Mouse (Mus musculus) lung, postnatal 10 days (tissue): ENCODE results near the gene Otud7b.

Experiments
- DNase-seq: peaks from one replicate; pipeline ENCODE4 v3.0.0; 2021

Otud7b gene

DNA sequence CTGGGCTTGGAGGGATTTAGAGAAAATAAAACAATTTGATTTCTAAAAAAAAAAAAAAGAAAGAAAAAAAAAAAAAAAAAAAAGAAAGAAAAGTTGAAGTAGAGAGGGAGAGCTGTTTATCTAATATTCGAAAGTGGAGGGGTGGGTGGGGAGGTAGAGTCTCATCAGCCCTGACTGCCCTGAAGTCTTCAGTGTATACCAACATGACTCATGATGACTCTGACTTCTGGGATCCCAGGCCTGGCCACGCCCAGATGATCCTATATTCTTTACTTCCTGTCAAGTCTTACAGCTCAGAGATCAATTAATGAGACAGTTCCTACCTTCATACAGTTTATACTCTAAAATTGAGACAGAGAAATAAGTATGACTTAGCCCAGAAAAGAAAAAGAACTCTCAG lies 17.1 kb upstream of the Otud7b start:
- no peak for DNase-seq

GRCm38 (mm10) chr3:96087801-96088200 lies 16.5 kb upstream of the Otud7b start:
- no peak for DNase-seq

GRCm38 (mm10) chr3:96089882-96090489 lies 14.3 kb upstream of the Otud7b start:
- DNase-seq, result peak; percentile 25

DNA sequence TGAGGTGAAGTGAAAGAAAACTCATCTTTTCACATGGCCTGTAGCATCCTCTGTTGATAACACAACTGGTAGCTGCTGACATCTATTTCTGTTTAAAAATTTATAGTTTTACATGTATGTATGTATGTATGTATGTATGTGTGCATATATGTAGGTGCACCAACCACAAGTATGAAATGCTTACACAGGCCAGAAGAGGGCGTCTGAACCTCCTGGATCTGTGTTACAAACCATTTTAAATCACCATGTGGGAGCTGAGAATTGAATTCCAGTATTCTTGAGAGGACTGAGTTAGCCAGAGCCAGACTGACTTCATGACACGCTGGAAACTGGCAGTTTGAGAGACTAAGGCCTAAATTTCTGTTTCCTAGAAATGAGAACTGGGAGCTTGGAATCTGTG lies 13.2 kb upstream of the Otud7b start:
- DNase-seq, result no peak

GRCm38 (mm10) chr3:96091966-96092365 lies 12.4 kb upstream of the Otud7b start:
- DNase-seq, result no peak

GRCm38 (mm10) chr3:96093509-96093908 lies 10.8 kb upstream of the Otud7b start:
- no peak for DNase-seq

DNA sequence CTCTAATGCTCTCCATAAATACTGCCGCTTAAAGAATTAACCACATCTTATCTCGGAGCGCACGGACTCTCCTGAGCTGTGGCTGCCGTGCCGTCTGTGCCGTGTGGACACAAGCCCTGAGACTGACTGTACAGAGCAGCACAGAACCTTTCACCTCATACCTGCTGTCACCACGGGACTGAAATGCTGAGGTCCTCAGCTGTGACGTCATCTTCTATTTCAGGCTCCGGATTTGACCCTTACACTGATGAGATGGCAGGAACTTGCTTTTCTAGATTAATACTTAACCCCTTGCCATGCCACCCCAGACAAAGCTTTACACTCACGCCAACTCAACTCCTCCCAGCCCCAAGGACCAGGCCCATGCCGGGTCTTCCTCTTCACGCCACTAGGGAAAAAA lies 10.1 kb upstream of the Otud7b start:
- no peak for DNase-seq

DNA sequence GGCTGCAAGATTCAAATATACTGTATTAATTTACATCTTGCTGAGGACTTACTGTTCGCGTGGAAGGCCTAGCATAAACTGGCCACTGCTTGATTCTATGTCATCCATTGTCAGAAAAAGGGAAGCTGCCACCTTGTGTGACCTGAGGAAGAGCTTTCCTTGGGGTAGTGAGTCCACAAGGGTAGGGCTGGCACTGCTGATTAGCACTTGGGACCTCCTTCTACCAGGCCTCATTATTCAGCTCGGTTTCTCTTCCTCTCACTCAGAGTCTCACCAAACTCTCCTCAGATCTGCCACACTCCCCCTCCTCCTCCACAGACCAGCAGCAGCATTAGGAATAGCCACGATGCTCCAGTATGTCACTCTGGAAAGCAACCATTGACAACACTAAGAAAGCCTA lies 6.2 kb upstream of the Otud7b start:
- DNase-seq, result no peak

DNA sequence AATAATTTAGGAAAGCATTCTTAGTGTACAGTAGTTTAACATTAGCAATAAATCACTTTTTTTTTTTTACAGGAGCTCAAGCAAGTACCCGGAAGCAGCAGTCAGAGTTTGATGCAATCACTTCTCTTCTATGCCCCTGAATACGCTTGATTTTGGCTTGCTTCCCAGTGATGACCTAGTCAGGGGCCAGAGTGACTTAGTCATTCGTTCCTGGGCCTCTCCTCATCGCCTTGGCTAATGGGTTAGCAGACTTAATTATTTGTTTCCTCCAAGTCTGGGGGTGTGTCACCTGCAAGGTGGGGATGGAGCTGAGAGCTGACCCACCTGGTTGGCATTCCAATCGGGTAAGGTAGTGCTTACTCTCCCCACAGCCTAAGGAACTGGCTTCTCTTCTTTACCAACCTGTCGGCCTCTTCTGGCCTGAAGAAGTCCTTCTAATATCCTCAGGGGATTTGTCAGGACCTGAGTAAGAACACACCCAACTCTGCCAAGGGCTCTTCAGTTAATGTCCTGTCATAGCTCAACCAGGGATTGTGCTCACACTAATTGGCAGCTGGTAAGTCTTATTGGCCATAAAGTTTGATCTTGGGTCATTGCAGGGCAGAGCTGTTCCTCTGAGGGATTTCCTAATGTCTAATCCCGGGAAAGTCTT lies 5.6 kb upstream of the Otud7b start:
- peak; percentile 82 for DNase-seq

- peak; percentile 68 for DNase-seq
Measured at GRCm38 (mm10) chr3:96102100-96102872, 2.0 kb upstream of the Otud7b start.

DNA sequence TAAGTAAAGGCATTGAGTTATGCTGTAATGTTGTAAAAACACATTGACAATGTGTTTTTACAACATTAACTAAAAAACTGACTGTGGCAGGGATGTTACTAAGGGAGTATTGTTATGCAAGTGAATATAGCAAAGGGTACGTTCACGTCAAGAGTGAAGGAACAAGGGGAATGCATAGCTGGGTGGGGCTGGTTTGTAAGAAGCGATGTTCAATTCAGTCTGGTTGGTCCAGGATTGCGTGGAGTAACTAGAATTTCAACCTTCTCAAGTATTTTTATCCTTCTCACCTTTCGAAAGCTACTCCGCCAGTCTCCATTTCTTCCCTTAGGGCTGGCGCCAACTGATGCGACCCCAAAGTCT lies 446 bp upstream of the Otud7b start:
- DNase-seq, result no peak

GRCm38 (mm10) chr3:96105232-96105747 lies 963 bp downstream of the Otud7b start:
- no peak for DNase-seq

- DNase-seq, result no peak
Measured at GRCm38 (mm10) chr3:96106151-96106550, 1.8 kb downstream of the Otud7b start.

GRCm38 (mm10) chr3:96108315-96108714 lies 4.0 kb downstream of the Otud7b start:
- no peak for DNase-seq

GRCm38 (mm10) chr3:96113251-96113650 lies 8.9 kb downstream of the Otud7b start:
- no peak for DNase-seq

DNA sequence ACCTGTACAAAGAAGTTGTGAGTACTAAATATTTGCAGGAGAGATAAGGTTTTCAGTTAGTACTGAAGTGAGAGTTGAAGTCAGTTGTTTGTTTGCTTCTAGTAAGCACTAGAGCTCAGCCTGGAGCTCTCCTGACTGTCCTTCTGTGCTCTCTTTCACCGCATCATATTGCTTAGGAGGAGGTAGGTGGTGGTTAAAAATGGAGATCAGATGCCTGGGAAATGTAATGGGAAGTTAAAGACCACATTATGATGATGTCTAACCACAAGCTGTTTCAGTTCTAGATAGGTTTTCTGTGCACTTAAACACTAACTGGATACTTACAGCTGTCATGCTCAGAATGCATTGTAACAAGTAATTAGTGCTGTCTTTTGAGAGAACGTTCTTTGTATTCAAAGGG lies 13.8 kb downstream of the Otud7b start:
- no peak for DNase-seq

- DNase-seq, result no peak
Measured at GRCm38 (mm10) chr3:96118702-96119101, 14.4 kb downstream of the Otud7b start.

DNA sequence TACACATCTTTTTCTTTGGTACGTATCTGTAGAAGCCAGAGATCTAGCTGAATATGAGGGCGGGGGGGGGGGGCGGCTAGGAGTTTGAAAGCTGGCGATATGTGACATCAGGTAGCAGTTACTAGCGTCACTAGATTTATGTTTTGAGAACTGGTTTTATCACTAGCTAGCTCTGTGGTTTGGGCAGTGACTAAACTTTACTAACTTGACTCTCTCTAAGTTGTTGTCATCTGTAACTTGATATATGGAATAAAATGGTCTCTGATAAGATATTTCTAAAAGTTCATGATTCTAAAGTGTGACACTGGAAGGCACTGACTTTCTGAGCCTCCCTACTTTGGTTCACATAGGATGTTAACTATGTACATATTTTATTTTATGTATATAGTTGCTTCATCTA lies 19.9 kb downstream of the Otud7b start:
- DNase-seq, result no peak

DNA sequence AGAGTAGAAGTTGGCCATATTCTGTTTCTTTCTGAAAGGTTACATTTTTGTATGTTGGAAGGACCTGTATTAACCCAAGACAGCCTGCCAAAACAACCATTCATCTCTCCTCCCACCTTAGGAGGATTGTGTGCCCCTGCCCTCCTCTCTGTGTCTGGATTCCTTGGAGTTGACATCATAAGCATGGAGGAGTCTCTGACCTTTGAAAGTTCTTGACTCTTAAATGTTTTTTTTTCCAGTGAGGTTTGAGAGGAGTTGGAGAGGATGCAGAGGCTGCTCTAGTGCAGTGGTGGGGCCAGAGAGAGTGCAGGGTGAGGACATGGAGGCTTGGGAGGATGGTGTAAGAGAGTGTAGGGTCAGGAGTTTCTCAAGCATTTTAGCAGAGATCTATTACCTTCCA lies 23.8 kb downstream of the Otud7b start:
- DNase-seq, result no peak

- DNase-seq, result no peak
Measured at GRCm38 (mm10) chr3:96132478-96132877, 28.2 kb downstream of the Otud7b start.

GRCm38 (mm10) chr3:96133327-96133905 lies 29.1 kb downstream of the Otud7b start:
- DNase-seq, result peak; percentile 9

DNA sequence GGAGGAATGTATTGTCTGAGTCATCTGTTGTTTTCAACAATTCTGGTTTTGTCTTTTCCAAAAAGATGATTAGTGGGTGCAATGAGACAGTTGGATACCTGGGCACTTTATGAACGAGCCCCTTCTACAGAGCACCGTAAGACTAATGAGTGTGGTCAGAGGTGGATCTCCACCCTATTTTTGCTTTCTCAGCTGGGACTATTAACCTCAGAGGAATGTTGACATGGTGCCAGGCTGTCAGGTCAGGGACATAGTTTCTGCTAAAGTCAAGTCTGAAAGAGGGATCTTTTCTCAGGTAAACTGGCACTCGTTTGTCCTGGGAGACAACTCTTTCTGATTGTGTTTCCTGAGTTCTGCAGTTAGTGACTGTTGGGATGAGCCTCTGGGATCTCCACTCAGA lies 30.7 kb downstream of the Otud7b start:
- no peak for DNase-seq

DNA sequence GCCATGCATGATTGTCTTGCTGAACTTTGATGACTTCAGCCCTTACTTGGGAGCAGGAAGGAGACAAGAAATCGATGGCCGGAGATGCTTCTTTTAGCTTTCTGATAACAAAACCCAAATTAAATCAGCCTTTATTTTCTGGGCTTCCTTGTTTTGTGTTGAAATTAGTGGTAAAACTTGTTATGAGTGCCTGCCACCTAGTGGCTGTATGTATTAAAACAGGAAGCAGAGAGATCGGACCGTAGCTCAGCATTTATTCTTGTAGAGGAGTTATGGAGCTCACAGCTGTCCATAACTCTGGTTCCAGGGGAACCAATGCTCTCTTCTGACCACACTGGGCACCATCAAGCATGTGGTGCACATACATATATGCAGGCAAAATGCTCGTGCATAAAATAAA lies 43.6 kb downstream of the Otud7b start:
- DNase-seq, result peak; percentile 80

DNA sequence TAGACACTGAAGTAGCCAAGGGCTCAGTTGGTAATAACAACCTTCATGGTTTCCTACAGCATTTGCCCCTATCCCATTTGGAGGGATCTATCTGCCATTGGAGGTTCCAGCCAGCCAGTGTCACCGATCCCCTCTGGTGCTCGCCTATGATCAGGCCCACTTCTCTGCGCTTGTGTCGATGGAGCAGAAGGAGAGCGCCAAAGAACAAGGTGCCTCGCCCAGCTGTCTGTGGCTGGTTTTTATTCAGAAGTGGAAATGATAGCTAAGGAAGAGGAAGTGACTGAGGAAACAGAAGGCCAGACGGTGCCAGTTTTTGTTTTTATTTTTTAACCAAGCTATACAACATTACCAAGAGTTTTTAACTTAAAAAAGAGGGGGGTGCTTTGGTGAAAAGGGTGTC lies 47.5 kb downstream of the Otud7b start:
- DNase-seq, result no peak
